In the genomic region with DNA sequence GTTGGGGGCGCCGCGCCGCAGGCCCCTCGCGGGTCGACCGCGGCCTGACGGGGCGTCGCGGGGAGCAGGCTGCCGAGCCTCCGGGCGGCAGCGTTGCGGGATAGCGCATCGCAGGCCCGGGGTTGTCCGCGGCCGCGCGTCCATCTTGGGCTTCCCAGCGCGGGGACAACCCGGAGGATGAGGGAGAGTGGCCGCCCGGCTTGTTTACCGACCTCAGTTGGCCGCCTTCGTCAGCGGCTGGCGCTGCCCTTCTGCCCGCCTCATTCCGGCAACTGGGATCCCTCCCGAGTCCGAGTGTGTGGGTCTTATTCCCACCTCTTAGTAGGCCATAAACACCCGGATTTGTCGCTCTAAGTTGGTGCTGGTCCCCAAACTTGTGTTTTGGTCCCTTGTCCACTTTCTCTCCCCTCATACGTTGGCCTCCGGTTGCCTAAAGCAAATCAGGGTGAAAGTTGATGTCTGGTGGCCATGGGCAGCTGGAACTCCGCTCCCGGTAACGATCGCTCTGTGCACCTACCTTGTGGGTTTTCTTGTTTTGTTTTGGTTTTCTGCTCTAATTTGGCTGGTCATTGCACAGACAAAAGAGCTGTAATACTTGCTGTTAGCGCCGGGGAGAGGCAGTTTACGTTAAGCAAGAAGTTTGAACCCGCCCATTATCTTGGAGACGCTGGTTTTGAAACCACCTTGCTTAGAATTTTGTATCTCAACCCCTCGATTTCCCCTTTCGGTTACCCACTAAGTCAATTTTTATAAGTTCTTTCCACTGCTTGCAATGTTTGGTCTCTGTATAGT, we compare ENCODE assay signal across 8 mouse cellular contexts. TPM values are rescaled to one million over a fixed set of nuclear protein-coding genes. Genes with fewer than 3 reads are reported as not detected.
DNase-seq lines count a peak whose midpoint lies in the region; ATAC-seq lines count a peak whose summit lies in the region.

No protein-coding gene starts in this region.

- peak overlapping the region; percentile 94 for H3K9ac ChIP-seq in embryonic facial prominence, embryonic 13.5 days
- peak overlapping the region; percentile 100 for H3K9ac ChIP-seq in liver, embryonic 12.5 days

- H3K36me3 ChIP-seq in embryonic facial prominence, embryonic 13.5 days = no peaks in the 10 kb centered on the region
- H3K36me3 ChIP-seq in liver, embryonic 12.5 days = no peaks in the 10 kb centered on the region

- peak overlapping the region; percentile 98 for H3K27ac ChIP-seq in embryonic facial prominence, embryonic 13.5 days
- H3K27ac ChIP-seq in liver, embryonic 12.5 days = peak overlapping the region; percentile 99

- H3K4me1 ChIP-seq in embryonic facial prominence, embryonic 13.5 days = peaks cover 12% of the 10 kb centered on the region
- peaks cover 30% of the 10 kb centered on the region for H3K4me1 ChIP-seq in liver, embryonic 12.5 days

- no peaks in the 10 kb centered on the region for H3K9me3 ChIP-seq in embryonic facial prominence, embryonic 13.5 days
- no peaks in the 10 kb centered on the region for H3K9me3 ChIP-seq in liver, embryonic 12.5 days (replicated peaks)

- DNase-seq in 416B (ENCODE audit: low read depth) = peak; percentile 76
- peak; percentile 80 for DNase-seq in adrenal gland, adult 2 months
- DNase-seq in heart, adult 18-20 months = peak; percentile 46 to 71
- DNase-seq in kidney, adult 11 months = peak; percentile 45
- peak; percentile 41 to 78 for DNase-seq in spleen, postnatal 4 days (ENCODE audit: low spot score in 2 of 2)

- peak overlapping the region; percentile 95 for H3K4me3 ChIP-seq in embryonic facial prominence, embryonic 13.5 days
- peak overlapping the region; percentile 99 for H3K4me3 ChIP-seq in liver, embryonic 12.5 days

- WGBS in embryonic facial prominence, embryonic 13.5 days = under 1% methylated on average over 48 of the region's 55 CpGs
- 0% methylated on average over 36 of the region's 55 CpGs for WGBS in liver, embryonic 12.5 days (ENCODE audit: insufficient replicate concordance)

- ATAC-seq in embryonic facial prominence, embryonic 13.5 days (ENCODE audit: insufficient number of reproducible peaks, insufficient read depth, low FRiP score, low TSS enrichment, low read depth) = 0 out of 2 replicates have a peak, but pooled peaks have one; percentile 27
- ATAC-seq in liver, embryonic 12.5 days = peak; percentile 2
- peak; percentile 9; the same call in 1 of the 2 replicates for ATAC-seq in monocyte, adult 5-6 weeks (replicated peaks; ENCODE audit: insufficient number of reproducible peaks, low FRiP score, low TSS enrichment, poor library complexity, severe bottlenecking)

- H3K27me3 ChIP-seq in embryonic facial prominence, embryonic 13.5 days = no peaks in the 10 kb centered on the region
- no peaks in the 10 kb centered on the region for H3K27me3 ChIP-seq in liver, embryonic 12.5 days (replicated peaks)

- peak overlapping the region; percentile 73 for H3K4me2 ChIP-seq in embryonic facial prominence, embryonic 13.5 days
- peak overlapping the region; percentile 85 for H3K4me2 ChIP-seq in liver, embryonic 12.5 days

RNA-seq across cellular contexts. Expression of a gene that starts 0.8 kb away (rescaled TPM):
- 10 to 100 TPM; 23.2 to 29.2 TPM for total RNA-seq in adrenal gland, adult 2 months (2021)
- 5.0 and 5.3 TPM in 2 replicates for polyA plus RNA-seq in adrenal gland, adult 2 months (2012; rRNA removed)
- 14.2 and 17.6 TPM in 2 replicates for polyA plus RNA-seq in embryonic facial prominence, embryonic 13.5 days (2015; fragmentation: Nextera tagmentation; extraction: Ambion mirVana)
- total RNA-seq in heart, adult 18-20 months (2021) = 10 to 100 TPM; 35.8 to 36.4 TPM
- polyA plus RNA-seq in liver, embryonic 12.5 days (2016; fragmentation: Nextera tagmentation; extraction: Ambion mirVana) = 9.0 and 9.2 TPM in 2 replicates
- 63.6 to 72.5 TPM (median 67.5 TPM) in 3 replicates for total RNA-seq in monocyte, adult 5-6 weeks (2017)

Comparison
In these comparisons a context has a peak if more than half of its experiments do, and no peak if none do; other contexts are left out.
1. Peak in every context shown above with its lines: DNase-seq, ATAC-seq, H3K4me3 ChIP-seq and H3K27ac ChIP-seq.